Mouse (Mus musculus): ENCODE results near the gene Jkamp.

DNA sequence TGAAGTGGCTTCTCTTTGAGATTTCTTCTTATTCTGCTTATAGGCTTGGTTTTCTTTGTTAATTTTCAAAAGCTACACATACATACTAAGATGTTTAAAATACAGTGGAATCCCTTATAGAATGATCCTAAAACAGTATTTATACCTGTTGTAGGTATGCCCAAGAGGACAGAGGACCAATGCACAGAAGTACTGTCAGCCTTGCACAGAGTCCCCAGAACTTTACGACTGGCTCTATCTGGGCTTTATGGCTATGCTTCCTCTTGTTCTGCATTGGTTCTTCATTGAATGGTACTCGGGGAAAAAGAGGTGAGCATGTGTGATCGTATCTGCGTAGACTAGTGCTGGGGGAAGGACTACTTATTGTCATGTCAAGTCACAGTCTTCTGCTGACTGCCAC is 4.4 kb downstream of the Jkamp start:
- TF ChIP-seq CTCF (IDR thresholded peaks at IDR 0.05; ENCODE audit: control insufficient read depth, insufficient read depth, insufficient replicate concordance, low read depth, low read length) (no peak), POLR2A (IDR thresholded peaks at IDR 0.05; ENCODE audit: control insufficient read depth, low read depth, low read length) (no peak)

All from testis, adult 2 months (tissue).